Mouse (Mus musculus): ENCODE data around the gene Rbm45. TPM values are rescaled to one million over a fixed set of nuclear protein-coding genes. Genes with fewer than 3 reads are reported as not detected.

Gene Rbm45
- polyA plus RNA-seq, 1 experiment from 2014 or later = 14.8 TPM

DNA sequence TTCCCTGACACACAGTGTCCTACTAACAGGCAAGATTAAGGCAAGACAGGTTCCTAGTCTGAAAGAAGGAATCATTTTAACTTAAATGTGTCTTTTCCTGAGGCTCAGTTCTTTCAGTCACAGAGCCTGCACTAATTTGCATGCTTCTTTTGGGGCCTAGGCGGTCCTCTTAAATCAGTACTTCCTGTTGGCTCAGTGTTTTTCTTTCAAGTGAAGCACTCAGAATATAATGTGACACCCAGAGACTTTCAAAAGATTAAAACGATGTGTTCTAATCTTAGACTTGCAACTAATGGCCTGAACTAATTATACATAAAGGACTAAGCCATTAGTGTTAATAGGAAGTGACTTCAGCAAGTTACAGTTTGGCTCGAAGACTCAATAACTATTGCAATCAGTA, 59.5 kb downstream of the Rbm45 start:
- H3K4me2 ChIP-seq (replicated peaks) = no peak overlapping the region
- no peak overlapping the region for H3K9ac ChIP-seq
- H3K4me1 ChIP-seq = no peaks in the 10 kb centered on the region
- ATAC-seq (ENCODE audit: insufficient number of reproducible peaks, low FRiP score, low TSS enrichment, low read depth) = no peak
- no peak overlapping the region for H3K4me3 ChIP-seq (replicated peaks)
- H3K9me3 ChIP-seq (replicated peaks) = no peaks in the 10 kb centered on the region
- no peaks in the 10 kb centered on the region for H3K36me3 ChIP-seq
- H3K27me3 ChIP-seq = no peaks in the 10 kb centered on the region
- WGBS = 28% methylated on average over 3 of the region's 3 CpGs
- no peak overlapping the region for H3K27ac ChIP-seq (replicated peaks)

DNA sequence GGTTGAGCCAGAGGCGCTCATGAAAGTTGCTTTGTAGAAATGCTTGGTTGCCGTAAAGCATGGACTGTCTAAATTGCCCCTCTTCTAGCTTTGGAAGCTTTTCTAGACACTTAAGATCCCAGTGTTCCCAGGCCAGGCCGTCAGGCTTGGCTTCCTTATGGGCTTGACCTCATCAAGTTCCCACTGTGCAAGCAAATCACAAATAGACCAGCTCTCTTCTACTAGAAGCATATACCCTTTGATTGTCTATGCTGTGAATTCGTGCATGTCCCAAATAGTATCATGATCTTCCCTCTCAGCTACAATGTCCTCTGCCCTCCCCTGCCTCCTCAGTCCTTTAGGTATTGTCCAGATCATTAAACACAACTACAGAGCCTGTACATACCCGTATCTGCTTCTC, 60.1 kb downstream of the Rbm45 start:
- no peaks in the 10 kb centered on the region for H3K9me3 ChIP-seq (replicated peaks)
- H3K4me1 ChIP-seq = no peaks in the 10 kb centered on the region
- no peak overlapping the region for H3K27ac ChIP-seq (replicated peaks)
- no peak overlapping the region for H3K9ac ChIP-seq
- ATAC-seq (ENCODE audit: insufficient number of reproducible peaks, low FRiP score, low TSS enrichment, low read depth) = no peak
- no peaks in the 10 kb centered on the region for H3K27me3 ChIP-seq
- no peak overlapping the region for H3K4me2 ChIP-seq (replicated peaks)
- no peak overlapping the region for H3K4me3 ChIP-seq (replicated peaks)
- WGBS = 76% methylated on average over 5 of the region's 5 CpGs
- no peaks in the 10 kb centered on the region for H3K36me3 ChIP-seq

DNA sequence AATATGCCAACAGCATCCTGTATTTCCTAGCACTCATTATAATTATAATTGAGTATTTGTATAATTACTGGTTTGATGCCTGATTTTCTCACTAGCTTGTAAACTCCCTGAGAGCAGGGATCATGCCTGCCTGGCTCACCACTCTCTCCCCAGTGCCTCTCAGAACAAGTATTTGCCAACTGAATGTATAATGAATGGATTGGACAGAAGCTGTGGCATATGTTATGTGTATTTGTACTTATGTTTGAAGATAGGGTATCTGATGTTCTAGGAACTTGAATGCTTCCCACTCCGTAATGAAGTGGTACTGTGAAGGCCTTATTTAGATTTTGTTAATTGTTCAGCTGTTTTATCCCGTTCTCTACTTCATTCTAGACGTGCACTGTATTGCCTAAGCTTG, 60.8 kb downstream of the Rbm45 start:
- Histone ChIP-seq H3K4me2 (replicated peaks) (no peak overlapping the region), H3K9ac (no peak overlapping the region), H3K9me3 (replicated peaks) (no peaks in the 10 kb centered on the region), H3K27ac (replicated peaks) (no peak overlapping the region), H3K4me1 (no peaks in the 10 kb centered on the region), H3K4me3 (replicated peaks) (no peak overlapping the region), H3K36me3 (no peaks in the 10 kb centered on the region), H3K27me3 (no peaks in the 10 kb centered on the region)
- no peak for ATAC-seq (ENCODE audit: insufficient number of reproducible peaks, low FRiP score, low TSS enrichment, low read depth)
- WGBS = 79% methylated on average over 3 of the region's 3 CpGs

Other genes starting within 250 kb of the Rbm45 start
- gene Pde11a, start 31.2 kb upstream of the Rbm45 start, polyA plus RNA-seq (2015; fragmentation: Nextera tagmentation; extraction: Ambion mirVana) = 0.39 and 0.41 TPM in 2 replicates
- not detected in 2 replicates for gene Cyct, start 9.5 kb upstream of the Rbm45 start, polyA plus RNA-seq (2015; fragmentation: Nextera tagmentation; extraction: Ambion mirVana)
- 12.0 and 15.1 TPM in 2 replicates for gene Osbpl6, start 36.5 kb downstream of the Rbm45 start, polyA plus RNA-seq (2015; fragmentation: Nextera tagmentation; extraction: Ambion mirVana)

Measured in embryonic facial prominence, embryonic 15.5 days (tissue).